Mouse (Mus musculus) lung, embryonic 15.5 days (tissue): ENCODE results near the gene Mettl17. TPM values are rescaled to one million over a fixed set of nuclear protein-coding genes. Genes with fewer than 3 reads are reported as not detected.
"Not testable (repeated sequence)": the region's sequence is repeated elsewhere in the genome, so short reads cannot be mapped to it uniquely, and the experiment has no call there.

Experiments
- ATAC-seq: fragments of 200-750 bp; cut with Nextera tagmentation; 2 replicates; pipeline ENCODE4 v1.8.0; 2017; ENCODE audit warnings: moderate number of reproducible peaks, borderline replicate concordance; ENCODE audit not compliant: low FRiP score, low TSS enrichment; ENCODE audit errors: extremely low read depth
- H3K27ac ChIP-seq: fragments of 300-500 bp; sonication (generic); 2 replicates; pipeline ENCODE4 v1.5.1; 2015; ENCODE audit warnings: moderate library complexity, mild to moderate bottlenecking, inconsistent platforms
- H3K27me3 ChIP-seq: fragments of 300-500 bp; sonication (generic); 2 replicates; pipeline ENCODE4 v1.6.1; 2015; ENCODE audit warnings: inconsistent platforms
- H3K36me3 ChIP-seq: fragments of 300-500 bp; sonication (generic); 2 replicates; pipeline ENCODE4 v1.6.1; 2015; ENCODE audit warnings: inconsistent platforms
- H3K4me1 ChIP-seq: fragments of 300-500 bp; sonication (generic); 2 replicates; pipeline ENCODE4 v1.6.1; 2015; ENCODE audit warnings: inconsistent platforms
- H3K4me2 ChIP-seq: fragments of 300-500 bp; sonication (generic); 2 replicates; pipeline ENCODE4 v1.6.1; 2015; ENCODE audit warnings: inconsistent platforms, mild to moderate bottlenecking, moderate library complexity
- H3K4me3 ChIP-seq: fragments of 300-500 bp; sonication (generic); 2 replicates; pipeline ENCODE4 v1.5.1; 2015; ENCODE audit warnings: mild to moderate bottlenecking, inconsistent platforms
- H3K9ac ChIP-seq: fragments of 300-500 bp; sonication (generic); 2 replicates; pipeline ENCODE4 v1.6.1; 2015; ENCODE audit warnings: inconsistent platforms
- H3K9me3 ChIP-seq: fragments of 300-500 bp; sonication (generic); 2 replicates; pipeline ENCODE4 v1.6.1; 2016; ENCODE audit warnings: inconsistent platforms
- WGBS: fragments of 180-500 bp; shearing (Covaris S2); methylation state at CpG from one replicate; pipeline ENCODE4 v1.1.7; 2015; 5-methylcytosine and 5-hydroxymethylcytosine counted together
- polyA plus RNA-seq: library from polyadenylated mRNA; unstranded; fragments of >200 nt; fragmentation: Nextera tagmentation; extraction: Ambion mirVana; gene quantifications from 2 replicates; pipeline ENCODE4 v1.2.1, GENCODE M21; 2015

The Mettl17 gene
- polyA plus RNA-seq, result 40.0 and 40.1 TPM in 2 replicates

DNA sequence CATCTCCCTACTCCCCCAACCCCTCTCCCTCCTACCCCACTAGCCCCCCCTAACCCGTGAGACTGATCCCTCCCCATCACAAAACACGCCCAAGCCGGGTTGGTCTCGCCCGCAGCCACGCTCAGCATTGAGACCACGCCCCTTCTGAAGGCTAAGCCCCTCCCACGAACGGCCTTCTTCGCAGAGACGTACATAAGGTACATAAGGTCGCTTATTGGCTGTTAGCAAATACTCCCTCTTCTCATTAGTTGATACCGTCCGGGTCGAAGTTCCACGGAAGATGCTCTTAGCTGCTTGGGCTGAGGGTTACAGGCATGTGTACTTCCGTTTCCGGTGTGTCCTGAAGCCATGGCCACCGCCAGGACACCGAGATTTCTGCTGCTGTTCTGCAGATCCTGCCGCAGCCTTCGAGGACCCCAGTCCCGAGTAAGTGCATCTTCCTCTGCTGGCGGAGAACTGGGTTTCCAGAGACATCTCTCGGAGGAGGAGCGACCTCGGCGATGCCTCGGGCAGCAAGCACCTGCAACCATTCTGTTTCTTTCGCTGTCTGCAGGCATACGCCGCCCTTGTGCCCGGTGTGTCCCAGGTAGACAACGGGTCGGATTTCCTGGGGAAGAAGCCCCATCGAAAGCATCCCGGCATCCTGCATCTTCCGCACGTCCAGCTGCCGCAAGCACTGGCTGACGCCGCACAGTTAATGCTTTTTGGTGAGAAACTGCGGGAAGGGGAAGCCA lies at the start of gene Mettl17:
Gene Mettl17, plus strand, starts transcription at position 245 of the 734 bp plus-strand sequence.
- Histone ChIP-seq H3K27me3 (no peaks in the 10 kb centered on the region), H3K36me3 (peaks cover 31% of the 10 kb centered on the region), H3K4me3 (peak within 1 kb of the TSS; percentile 55), H3K4me2 (peak within 1 kb of the TSS; percentile 74), H3K27ac (peak within 1 kb of the TSS; percentile 73), H3K9ac (peak within 1 kb of the TSS; percentile 54), H3K4me1 (peaks cover 14% of the 10 kb centered on the region), H3K9me3 (no peaks in the 10 kb centered on the region)
- WGBS, result under 1% methylated on average over 43 of the region's 43 CpGs
- peak; percentile 91 for ATAC-seq

DNA sequence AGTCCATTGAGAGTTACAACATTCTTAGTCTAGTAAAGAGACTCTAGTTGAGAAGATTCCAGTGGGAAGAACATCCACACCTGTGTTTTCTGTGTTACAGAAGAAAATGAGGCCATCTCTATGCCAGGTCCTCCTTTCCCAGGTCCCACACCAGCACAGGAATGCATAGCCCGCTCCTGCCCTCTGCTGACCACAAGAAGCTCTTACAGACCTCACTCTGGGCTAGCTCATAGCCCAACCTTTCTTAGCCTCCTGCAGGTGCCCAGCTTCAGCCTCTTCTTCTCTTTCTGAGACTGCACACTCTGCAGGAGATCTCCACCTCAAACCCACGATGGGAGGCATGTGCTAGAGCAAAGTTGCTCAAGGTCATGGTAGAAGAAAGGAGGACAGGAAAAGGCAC lies 46.2 kb upstream of the Mettl17 start:
- not testable (repeated sequence) for H3K27me3 ChIP-seq, H3K27ac ChIP-seq, ATAC-seq, H3K36me3 ChIP-seq, H3K4me2 ChIP-seq, H3K4me3 ChIP-seq, H3K9ac ChIP-seq, H3K4me1 ChIP-seq, H3K9me3 ChIP-seq
- WGBS, result 17% methylated on average over 2 of the region's 2 CpGs

DNA sequence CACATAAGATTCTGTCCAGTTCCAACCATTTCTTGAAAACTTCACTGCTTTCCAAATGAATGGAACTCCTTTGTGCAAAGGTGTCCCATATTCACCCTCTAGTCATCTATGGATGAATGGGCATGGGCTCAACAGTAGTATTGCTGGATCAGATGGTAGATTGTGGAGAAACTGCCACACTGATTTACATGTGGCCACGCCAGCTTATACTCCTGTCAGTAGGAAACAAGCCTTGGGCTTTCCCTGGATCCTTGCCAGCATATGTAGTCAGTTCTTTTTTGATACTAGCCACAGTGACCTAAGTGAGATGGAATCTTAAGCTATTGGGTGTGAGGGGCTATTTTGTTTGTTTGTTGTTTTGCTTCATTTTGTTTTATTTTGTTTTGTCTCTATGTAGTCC lies 42.4 kb upstream of the Mettl17 start:
- no peaks in the 10 kb centered on the region for H3K36me3 ChIP-seq
- no peaks in the 10 kb centered on the region for H3K9me3 ChIP-seq
- WGBS, result 50% methylated on average over 1 of the region's 1 CpGs
- H3K27me3 ChIP-seq, result no peaks in the 10 kb centered on the region
- ATAC-seq, result no peak
- H3K4me2 ChIP-seq, result no peak overlapping the region
- no peak overlapping the region for H3K4me3 ChIP-seq
- H3K27ac ChIP-seq, result no peak overlapping the region
- H3K9ac ChIP-seq, result no peak overlapping the region
- H3K4me1 ChIP-seq, result no peaks in the 10 kb centered on the region

DNA sequence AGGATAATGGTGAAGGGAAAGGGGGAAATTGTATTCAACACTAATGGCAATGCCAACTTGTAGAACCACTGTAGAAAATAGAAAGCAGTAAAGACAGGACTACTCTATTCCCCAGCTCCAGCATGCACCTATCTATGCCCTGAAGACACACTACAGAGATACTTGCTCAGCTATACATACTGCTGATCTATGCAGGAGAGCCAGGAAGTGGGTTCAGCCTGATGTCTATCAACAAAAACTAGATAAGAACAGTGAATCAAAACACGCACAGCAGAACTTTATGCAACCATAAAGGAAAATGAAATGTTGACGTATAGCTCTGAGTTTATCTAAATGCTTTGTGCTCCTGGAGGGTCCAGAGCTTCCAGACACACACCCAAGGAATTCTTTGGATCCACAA lies 41.9 kb upstream of the Mettl17 start:
- Histone ChIP-seq H3K36me3 (no peaks in the 10 kb centered on the region), H3K4me1 (no peaks in the 10 kb centered on the region), H3K27me3 (no peaks in the 10 kb centered on the region), H3K27ac (no peak overlapping the region), H3K9me3 (no peaks in the 10 kb centered on the region), H3K4me2 (no peak overlapping the region), H3K9ac (no peak overlapping the region), H3K4me3 (no peak overlapping the region)
- WGBS, result 58% methylated on average over 2 of the region's 2 CpGs
- ATAC-seq, result no peak

DNA sequence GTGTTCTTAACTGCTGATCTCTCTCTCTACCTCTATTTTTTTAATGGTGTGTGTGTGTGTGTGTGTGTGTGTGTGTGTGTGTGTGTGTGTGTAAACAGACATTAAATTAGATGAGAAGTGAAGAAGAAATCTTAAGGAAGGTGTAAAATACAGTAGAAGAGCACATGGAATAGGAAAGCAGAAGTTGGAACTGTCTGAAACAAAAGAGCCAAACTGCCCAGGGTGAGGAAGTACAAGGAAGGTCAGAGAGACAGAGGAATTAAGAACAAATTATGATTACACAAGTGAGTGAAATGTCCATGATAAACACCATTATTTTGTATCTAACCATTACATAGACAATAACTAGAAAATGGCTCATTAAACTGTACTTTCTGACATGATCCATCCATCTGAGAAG lies 40.8 kb upstream of the Mettl17 start:
- H3K27me3 ChIP-seq, result no peaks in the 10 kb centered on the region
- H3K9me3 ChIP-seq, result no peaks in the 10 kb centered on the region
- no peaks in the 10 kb centered on the region for H3K36me3 ChIP-seq
- no peak overlapping the region for H3K27ac ChIP-seq
- no peak overlapping the region for H3K9ac ChIP-seq
- no peak overlapping the region for H3K4me2 ChIP-seq
- H3K4me1 ChIP-seq, result no peaks in the 10 kb centered on the region
- H3K4me3 ChIP-seq, result no peak overlapping the region
- no peak for ATAC-seq

DNA sequence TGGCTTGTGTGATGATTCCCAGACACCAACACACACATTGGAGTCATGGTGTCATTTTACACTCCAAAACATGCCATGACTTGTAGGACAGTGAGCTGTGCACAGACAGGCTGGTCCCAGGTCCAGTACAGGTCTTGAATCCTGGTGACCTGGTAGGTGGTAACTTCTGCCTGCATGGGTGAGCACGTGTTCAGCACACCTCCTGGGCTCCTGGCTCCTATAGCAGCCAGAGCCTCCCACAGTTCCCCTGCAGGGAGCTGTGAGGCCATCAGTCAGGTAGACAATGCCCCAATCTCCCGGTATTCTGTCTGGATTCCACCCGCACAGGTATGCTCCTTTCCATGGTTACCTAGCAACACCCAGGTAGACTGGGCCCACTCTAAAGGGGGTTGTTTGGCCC lies 38.1 kb upstream of the Mettl17 start:
- Histone ChIP-seq H3K27me3 (no peaks in the 10 kb centered on the region), H3K4me1 (no peaks in the 10 kb centered on the region), H3K4me3 (no peak overlapping the region), H3K27ac (no peak overlapping the region), H3K4me2 (no peak overlapping the region), H3K9me3 (no peaks in the 10 kb centered on the region), H3K36me3 (no peaks in the 10 kb centered on the region), H3K9ac (no peak overlapping the region)
- 49% methylated on average over 3 of the region's 3 CpGs for WGBS
- ATAC-seq, result no peak

DNA sequence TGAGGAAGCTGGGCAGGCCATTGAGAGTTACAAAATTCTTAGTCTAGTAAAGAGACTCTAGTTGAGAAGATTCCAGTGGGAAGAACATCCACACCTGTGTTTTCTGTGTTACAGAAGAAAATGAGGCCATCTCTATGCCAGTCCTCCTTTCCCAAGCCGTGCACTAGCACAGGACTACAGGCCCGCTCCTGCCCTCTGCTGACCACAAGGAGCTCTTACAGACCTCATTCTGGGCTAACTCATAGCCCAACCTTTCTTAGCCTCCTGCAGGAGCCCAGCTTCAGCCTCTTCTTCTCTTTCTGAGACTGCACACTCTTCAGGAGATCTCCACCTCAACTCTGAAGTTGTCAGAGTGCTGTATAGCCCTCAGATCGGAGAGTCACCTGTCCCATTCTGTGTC lies 33.6 kb upstream of the Mettl17 start:
- H3K27ac ChIP-seq, H3K27me3 ChIP-seq, H3K4me3 ChIP-seq, H3K9me3 ChIP-seq, ATAC-seq, H3K4me2 ChIP-seq, H3K9ac ChIP-seq, H3K36me3 ChIP-seq, H3K4me1 ChIP-seq: not testable (repeated sequence)
- 40% methylated on average over 3 of the region's 3 CpGs for whole genome bisulfite sequencing

DNA sequence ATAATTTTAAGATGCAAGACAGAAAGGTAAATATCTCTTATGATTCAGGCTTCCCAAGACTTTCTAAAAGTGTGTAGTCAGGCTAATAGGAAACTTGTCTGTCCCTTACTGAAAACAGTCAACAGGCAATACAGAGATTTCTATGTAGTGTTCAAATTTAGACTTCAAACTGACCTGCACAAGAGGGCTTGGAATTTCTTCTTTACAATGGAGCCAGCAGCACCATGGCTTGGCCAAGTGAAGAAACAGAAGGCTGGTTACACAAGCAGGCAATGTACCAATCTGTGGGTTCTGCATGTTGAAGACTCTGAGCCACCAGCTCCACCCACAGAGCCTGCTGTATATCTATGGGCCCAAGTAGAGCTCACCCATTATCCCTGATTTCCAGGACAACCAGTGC lies 31.2 kb upstream of the Mettl17 start, which contains the start of gene Ear6:
Gene Ear6, plus strand, starts transcription at position 301 of the 400 bp plus-strand sequence.
- H3K36me3 ChIP-seq, result no peaks in the 10 kb centered on the region
- no peaks in the 10 kb centered on the region for H3K27me3 ChIP-seq
- ATAC-seq, result no peak
- no peaks in the 10 kb centered on the region for H3K9me3 ChIP-seq
- no peak within 1 kb of the TSS for H3K4me2 ChIP-seq
- no peak within 1 kb of the TSS for H3K9ac ChIP-seq
- no peak within 1 kb of the TSS for H3K4me3 ChIP-seq
- H3K4me1 ChIP-seq, result no peaks in the 10 kb centered on the region
- no peak within 1 kb of the TSS for H3K27ac ChIP-seq

DNA sequence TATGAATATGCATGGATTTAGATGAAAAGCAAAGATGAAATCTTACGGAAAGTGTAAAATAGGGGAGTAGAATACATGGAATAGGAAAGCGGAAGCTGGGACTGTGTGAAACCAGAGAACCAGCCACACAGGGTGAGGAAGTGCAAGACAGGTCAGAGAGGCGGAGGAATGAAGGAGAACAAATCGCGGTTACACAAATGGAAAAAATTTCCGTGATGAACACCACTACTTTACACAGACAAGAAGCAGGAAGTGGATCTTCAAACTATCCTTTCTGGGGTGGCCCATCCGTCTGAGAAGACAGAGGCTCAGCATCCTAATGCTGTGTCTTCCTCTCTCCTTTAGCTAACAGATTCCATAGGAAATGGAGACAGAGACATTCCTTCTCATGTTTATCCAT lies 29.4 kb upstream of the Mettl17 start:
- H3K4me1 ChIP-seq, H3K27me3 ChIP-seq, H3K4me3 ChIP-seq, H3K9me3 ChIP-seq, H3K36me3 ChIP-seq, H3K9ac ChIP-seq, ATAC-seq, H3K27ac ChIP-seq, H3K4me2 ChIP-seq: not testable (repeated sequence)
- 68% methylated on average over 7 of the region's 7 CpGs for WGBS

DNA sequence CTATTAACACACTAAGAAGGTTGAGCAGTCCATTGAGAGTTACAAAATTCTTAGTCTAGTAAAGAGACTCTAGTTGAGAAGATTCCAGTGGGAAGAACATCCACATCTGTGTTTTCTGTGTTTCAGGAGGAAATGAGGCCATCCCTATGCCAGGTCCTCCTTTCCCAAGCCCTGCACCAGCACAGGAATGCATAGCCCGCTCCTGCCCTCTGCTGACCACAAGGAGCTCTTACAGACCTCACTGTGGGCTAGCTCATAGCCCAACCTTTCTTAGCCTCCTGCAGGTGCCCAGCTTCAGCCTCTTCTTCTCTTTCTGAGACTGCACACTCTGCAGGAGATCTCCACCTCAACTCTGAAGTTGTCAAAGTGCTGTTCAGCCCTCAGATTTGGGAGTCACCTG lies 21.0 kb upstream of the Mettl17 start:
- not testable (repeated sequence) for H3K36me3 ChIP-seq, H3K4me2 ChIP-seq, ATAC-seq, H3K27me3 ChIP-seq, H3K4me1 ChIP-seq, H3K27ac ChIP-seq, H3K9me3 ChIP-seq, H3K9ac ChIP-seq, H3K4me3 ChIP-seq
- WGBS, result 5% methylated on average over 1 of the region's 1 CpGs

DNA sequence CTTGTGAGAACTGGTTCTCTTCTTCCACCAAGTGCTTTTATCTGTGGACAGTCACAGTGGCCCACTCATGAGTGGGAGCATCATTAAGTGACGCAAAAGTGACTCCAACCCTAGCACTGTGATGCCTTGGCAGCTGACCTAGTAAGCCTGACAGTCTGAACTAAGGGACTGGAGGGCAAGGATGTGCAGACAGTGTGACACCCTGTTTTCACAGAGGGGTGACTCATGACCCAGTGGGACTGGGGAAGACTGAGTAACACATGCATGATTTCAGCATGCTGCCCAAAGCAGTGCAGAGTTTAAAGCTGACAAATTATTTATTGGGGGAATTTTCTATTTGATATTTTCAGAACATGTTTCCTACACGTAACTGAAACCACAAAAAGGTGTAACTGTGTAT lies 13.9 kb upstream of the Mettl17 start:
- H3K4me2 ChIP-seq, result no peak overlapping the region
- H3K9me3 ChIP-seq, result no peaks in the 10 kb centered on the region
- no peaks in the 10 kb centered on the region for H3K27me3 ChIP-seq
- H3K9ac ChIP-seq, result no peak overlapping the region
- 70% methylated on average over 2 of the region's 2 CpGs for WGBS
- no peaks in the 10 kb centered on the region for H3K36me3 ChIP-seq
- no peak overlapping the region for H3K27ac ChIP-seq
- no peaks in the 10 kb centered on the region for H3K4me1 ChIP-seq
- H3K4me3 ChIP-seq, result no peak overlapping the region
- ATAC-seq, result no peak

DNA sequence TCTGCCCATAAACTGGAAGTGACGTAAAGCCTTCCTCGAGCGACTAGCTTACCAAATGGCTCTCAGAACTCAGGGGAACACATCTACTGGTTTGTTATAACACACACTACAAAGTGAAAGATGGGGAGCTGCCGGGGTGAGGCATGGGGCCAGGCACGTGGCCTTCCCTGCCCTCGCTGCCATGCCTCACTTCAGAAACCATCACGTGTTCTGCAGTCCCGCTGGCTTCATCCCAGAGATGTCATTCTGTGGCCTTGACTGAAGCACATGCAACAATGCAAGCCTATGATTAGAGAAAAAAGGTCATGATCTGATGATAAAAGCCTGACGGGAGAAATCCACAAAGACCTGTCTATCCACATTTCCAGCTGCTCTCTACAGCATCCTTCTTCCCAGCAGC lies 12.9 kb upstream of the Mettl17 start:
- Histone ChIP-seq H3K4me2 (no peak overlapping the region), H3K4me3 (no peak overlapping the region), H3K27ac (no peak overlapping the region), H3K9ac (no peak overlapping the region), H3K36me3 (no peaks in the 10 kb centered on the region), H3K4me1 (no peaks in the 10 kb centered on the region), H3K27me3 (no peaks in the 10 kb centered on the region), H3K9me3 (no peaks in the 10 kb centered on the region)
- no peak for ATAC-seq
- WGBS, result 64% methylated on average over 9 of the region's 9 CpGs

DNA sequence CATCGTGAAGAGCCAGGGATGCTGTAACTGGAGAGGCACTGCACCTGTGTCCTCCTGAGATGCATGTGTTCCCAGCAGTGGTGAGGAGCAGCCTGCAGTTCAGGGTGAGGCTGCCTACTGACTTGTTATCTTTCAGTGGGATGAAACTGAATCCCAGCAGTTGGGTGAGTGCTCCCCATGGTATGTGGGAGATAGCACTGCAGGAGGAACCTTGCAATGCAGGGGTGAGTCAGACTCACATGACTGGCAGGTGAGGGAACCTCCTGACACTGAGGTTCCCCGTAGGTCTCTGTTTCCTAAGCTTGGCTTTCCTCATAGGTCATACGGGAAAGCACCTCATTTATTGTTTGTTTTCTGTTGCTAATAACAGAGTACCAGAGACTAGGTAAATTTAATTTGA lies 7.1 kb upstream of the Mettl17 start:
- no peaks in the 10 kb centered on the region for H3K4me1 ChIP-seq
- no peak overlapping the region for H3K9ac ChIP-seq
- no peak for ATAC-seq
- WGBS, result 68% methylated on average over 3 of the region's 3 CpGs
- H3K4me3 ChIP-seq, result no peak overlapping the region
- H3K27ac ChIP-seq, result no peak overlapping the region
- H3K36me3 ChIP-seq, result no peaks in the 10 kb centered on the region
- H3K4me2 ChIP-seq, result no peak overlapping the region
- H3K27me3 ChIP-seq, result no peaks in the 10 kb centered on the region
- H3K9me3 ChIP-seq, result no peaks in the 10 kb centered on the region
